Mouse (Mus musculus) cerebral cortex, adult 2 months (tissue): ENCODE data around the gene Morn1.

ENCODE experiments used
- WGBS: fragments of 180-500 bp; shearing (Covaris S2); methylation state at CpG from one replicate; pipeline ENCODE4 v1.1.7; 2018; 5-methylcytosine and 5-hydroxymethylcytosine counted together

Morn1 gene

GRCm38 (mm10) chr4:155139281-155140045 is 53.1 kb downstream of the Morn1 start:
- WGBS: 92% methylated on average over 12 of the region's 12 CpGs

GRCm38 (mm10) chr4:155140150-155140549 is 53.8 kb downstream of the Morn1 start:
- 71% methylated on average over 2 of the region's 2 CpGs for WGBS

DNA sequence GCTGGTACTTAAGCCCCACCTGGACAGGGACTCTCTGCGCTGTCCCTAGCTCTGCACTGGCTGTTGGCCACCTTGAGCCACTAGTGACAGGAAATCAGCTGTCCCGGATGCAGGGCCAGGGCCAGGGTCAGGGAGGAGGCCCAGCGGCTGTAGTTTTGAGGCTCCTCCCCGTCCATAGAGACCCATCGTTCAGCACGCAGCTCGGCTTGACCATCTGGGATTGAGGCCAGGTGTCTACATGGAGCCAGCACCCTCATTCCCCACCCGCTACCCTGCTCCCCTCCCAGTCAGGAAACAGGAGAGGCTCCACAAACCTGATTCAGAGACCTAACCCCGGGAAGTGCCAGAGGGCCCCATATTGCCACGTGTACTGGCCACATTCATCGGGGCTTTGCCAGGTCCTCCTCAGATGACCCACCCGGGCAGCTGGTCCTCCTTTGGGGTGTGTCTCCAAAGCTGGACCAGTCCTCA is 54.5 kb downstream of the Morn1 start:
- 59% methylated on average over 12 of the region's 12 CpGs for WGBS

- WGBS: 97% methylated on average over 5 of the region's 5 CpGs
Measured at GRCm38 (mm10) chr4:155142836-155143235, 56.5 kb downstream of the Morn1 start.

GRCm38 (mm10) chr4:155143411-155143810 is 57.0 kb downstream of the Morn1 start:
- WGBS: 53% methylated on average over 2 of the region's 2 CpGs

- whole genome bisulfite sequencing: 20% methylated on average over 12 of the region's 12 CpGs
Measured at GRCm38 (mm10) chr4:155143871-155144502, 57.6 kb downstream of the Morn1 start.

- 41% methylated on average over 4 of the region's 4 CpGs for WGBS
Measured at GRCm38 (mm10) chr4:155144548-155145180, 58.3 kb downstream of the Morn1 start.

- WGBS: 59% methylated on average over 14 of the region's 14 CpGs
Measured at GRCm38 (mm10) chr4:155146107-155146823, 59.9 kb downstream of the Morn1 start.

DNA sequence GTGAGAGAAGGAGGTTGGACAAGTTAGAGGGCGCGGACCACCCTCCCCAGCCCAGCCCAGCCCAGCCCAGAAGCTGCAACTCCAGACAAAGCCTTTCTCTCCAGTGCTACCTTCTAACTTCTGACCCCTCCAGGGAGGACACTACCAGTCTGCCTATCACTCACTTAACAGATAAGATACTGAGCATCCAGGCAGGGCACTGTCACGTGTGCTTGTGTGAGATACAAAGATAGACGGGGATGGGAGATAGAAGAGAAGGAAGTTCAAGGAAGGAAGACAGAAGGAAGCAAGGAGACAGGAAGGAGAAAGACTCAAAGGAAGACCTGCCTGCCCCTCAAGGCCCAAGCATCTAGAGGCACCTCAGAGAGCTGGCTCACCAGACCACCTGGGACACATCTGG is 62.1 kb downstream of the Morn1 start:
- WGBS: 84% methylated on average over 4 of the region's 4 CpGs

DNA sequence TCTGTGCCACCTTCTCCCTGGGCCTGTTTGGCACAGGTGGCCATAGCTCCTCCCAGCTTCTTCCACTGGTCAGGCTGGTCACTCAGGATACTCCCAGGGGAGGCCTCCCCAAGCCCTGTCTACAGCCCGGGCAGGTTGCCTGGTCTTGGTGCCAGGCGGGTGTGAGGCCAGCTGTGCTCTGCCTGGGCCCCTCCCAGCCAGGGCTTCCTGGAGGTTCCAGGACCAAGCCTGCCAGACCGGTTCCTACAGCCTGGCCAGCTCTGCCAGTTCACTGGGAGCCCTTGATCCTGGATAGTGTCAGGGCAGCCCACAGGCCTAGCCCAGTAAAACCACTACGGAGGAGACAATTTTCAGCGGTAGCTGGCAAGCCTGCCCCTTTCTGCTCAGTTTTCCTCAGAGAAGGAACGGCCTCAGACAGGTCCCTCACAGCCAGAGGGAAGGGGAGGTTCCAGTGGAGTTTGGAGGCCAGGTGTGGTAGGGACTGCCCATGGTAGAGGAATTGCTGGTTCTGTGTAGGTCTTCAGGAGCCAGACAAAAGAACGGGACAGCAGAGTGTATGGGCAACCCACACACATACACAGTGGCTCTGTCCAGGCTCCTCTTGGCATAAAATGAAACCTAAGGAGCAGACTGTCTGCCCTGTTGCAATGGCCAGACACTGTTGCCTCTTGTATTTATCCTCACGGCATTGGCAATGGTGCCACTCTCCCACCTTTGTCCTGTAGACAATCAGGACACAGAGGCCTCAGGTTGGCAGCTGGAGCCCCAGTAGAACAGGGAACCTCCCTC is 62.7 kb downstream of the Morn1 start:
- WGBS: 57% methylated on average over 8 of the region's 8 CpGs

DNA sequence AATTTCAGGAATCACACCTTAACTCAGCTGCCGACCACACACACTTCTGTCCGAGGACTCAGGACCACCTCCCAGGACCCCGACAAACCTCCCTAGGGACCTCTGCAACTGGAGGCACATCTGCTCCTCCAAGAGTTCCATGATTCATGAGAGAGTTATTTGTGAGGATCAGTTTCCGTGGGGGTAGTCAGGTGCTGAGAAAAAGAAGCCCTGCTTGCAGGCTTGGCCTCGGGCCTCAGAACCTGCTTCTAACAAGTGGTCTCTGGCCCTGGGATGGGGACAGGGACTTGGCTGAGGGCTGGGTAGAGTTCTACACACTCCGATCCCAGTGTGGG is 63.5 kb downstream of the Morn1 start:
- WGBS: 74% methylated on average over 6 of the region's 6 CpGs

DNA sequence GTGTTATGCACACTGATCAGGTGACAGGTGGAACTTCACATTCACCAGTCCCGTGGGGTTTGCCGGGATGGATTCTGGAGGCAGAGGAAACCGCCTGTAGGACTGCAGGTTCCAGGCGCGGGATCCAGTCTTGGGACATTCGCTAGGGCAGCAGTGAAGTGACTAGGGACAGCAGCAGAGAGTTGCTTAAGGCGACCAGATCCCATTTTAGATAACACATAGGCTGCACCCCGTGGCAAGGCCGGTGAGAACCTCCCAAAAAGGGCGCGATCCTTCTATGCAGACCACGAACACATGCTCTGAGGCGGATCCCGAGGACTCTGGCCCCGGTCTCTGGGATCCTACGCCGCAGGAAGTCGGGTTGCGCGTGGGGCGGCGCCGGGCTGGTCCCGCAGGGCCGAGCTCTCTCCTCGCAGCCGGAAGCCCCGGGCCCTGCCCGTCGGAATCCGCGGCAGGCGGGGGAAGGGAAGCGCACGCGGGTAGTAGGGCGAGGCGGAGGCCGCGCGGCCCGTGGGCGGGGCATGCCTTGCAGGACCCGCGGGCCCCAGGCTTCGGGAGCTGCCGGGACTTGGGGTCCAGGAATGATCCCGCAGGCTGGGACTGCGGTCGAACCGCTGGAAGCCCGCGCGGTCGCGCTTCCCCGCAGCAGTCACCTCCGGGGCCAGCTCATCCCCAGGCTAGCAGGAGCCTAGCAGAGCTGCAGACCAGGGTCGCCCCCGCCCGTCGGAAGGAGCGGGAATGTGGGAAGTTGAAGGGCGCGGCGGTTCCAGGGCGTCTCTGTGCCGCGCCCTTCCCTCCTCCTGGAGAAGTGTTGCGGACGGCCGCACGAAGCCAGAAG is 64.1 kb downstream of the Morn1 start:
- WGBS: 7% methylated on average over 73 of the region's 73 CpGs

DNA sequence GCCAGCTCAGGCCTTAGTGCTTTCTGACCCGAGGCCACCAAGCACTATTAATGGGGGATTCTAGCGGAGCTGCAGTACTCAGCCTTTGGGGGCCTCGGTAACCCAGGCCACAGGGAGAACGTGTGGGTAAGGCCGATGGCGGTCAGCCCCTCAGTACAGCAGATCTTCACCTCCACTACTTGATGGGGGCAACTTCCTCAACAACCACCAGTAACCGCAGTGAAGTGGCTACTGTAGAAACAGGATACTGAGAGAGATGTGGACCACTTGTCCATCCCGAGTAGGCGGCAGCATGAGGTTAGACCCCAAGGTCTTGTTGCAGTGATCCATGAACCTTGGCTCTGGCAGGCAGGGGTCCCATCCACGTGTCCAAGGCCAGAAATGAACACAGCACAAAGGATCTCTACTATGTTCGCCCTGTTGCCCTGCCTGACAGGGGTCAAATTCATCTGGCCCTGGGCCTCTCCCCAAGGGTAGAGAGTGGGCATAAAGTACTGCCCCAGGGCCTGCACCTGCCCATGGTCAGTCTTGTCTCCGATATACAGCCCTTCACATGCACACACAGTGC is 64.9 kb downstream of the Morn1 start:
- WGBS: 59% methylated on average over 12 of the region's 12 CpGs

DNA sequence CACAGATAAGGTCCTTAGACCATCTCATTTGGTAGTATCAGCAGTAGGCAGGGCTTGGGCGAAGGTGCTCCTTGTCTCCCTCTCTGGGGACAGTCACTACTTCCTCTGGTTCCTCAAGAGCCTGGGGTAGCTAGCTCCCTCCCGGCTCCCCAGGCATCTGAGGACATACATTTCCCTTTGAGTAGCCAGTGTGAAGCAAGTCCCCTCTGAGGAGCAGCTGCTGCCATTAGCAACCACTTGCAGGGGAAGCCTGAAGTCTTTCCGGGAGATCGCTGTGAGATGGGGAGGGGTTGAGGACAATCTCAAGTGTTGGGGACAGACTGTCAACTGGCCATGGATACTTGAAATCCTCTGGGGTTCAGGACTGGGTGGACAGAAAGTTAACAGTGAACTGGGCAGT is 65.5 kb downstream of the Morn1 start:
- 48% methylated on average over 4 of the region's 4 CpGs for WGBS

GRCm38 (mm10) chr4:155152476-155152875 is 66.1 kb downstream of the Morn1 start:
- 72% methylated on average over 6 of the region's 6 CpGs for WGBS

DNA sequence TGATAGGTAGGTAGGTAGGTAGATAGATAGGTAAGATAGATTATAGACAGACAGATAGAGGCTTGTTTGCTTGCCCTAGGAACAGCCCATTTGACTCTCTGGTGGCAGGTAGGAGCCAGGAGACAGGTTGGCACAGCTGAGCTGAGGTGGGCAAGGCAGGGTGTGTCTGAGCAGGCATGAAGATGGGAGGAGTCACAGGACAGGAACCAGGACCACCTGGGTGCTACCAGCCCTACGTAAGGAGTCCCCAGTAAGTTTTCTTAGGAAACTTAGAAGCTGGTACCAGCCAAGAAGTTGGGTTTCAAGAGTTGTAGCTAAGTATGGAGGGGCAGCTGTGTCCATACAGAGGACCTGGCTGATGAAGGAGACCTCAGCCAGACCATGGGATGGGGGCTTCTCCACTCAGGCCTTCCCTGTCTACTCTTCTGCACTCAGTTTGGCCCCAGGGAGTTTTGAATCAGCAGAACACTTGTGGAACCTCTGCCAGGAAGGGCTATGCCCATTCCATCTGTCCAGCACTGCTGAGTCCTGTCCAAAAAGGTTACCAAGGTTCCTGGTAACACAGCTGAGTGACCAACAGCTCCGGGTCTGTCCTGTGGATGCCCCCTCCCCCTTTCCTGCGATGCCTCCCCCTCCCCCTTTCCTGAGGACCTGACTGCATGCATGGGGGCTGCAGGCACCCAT is 67.2 kb downstream of the Morn1 start:
- 64% methylated on average over 3 of the region's 3 CpGs for WGBS

GRCm38 (mm10) chr4:155154986-155155385 is 68.6 kb downstream of the Morn1 start:
- WGBS: 67% methylated on average over 11 of the region's 11 CpGs

DNA sequence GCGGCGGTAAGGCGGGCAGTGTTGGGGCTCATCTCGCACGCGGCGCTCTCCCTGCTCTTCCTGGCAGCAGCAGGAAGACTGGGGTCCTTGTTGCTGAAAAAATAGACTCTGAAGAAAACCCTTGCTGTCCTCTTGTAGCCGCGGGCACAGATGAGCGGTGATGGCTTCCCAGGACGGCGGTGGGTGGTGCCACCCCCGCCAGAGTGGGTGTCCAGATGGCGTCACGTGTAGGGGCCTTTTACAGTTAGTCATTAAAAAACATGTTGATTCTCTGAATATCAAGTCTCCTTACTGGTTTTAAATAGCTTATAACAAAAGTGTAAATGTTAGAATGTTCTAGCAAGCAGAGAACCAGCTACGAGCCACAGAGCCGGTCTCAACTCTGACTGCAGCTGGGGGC is 70.4 kb downstream of the Morn1 start:
- 52% methylated on average over 17 of the region's 17 CpGs for WGBS

DNA sequence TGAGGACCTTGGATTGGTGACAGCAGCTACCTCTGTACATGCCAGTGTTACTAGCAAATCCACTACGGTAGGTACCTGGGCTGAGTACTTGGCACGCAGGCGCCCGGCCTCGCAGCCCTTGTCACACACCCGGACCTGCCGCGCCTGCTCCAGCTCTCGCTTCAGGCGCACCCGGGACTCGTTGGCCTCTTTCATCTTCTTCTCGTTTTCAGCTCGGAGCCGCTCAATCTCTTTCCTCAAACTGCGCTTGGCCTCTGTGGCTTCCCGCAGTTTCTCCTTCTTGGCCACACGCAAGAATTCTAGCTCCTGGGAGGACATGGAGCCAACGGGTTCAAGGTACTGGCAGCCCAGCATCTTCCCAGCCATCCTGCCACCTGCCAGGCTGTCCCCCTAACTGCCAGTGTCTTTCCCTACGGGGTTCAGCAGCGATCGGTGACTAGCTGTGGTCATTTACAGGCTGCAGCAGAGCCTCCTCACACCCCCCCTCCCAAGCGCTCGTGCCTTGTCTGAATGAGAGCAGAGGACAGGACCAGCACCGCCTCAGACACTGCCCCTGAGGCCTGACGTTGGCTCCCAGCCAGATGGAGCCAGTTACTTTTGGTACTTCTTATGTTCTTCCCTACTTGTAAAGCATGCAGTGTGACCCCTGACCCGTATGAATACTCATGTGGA is 71.6 kb downstream of the Morn1 start:
- WGBS: 82% methylated on average over 27 of the region's 27 CpGs
